Mouse (Mus musculus) brain, embryonic 14.5 days (tissue): ENCODE measurements around the gene Cpne6.

ENCODE experiments used
- CTCF ChIP-seq: fragments of 200-500 bp; IDR thresholded peaks from 2 replicates; pipeline ENCODE4 v1.5.1; 2012; ENCODE audit warnings: inconsistent platforms, mild to moderate bottlenecking, moderate library complexity, borderline replicate concordance; ENCODE audit not compliant: insufficient read depth, insufficient read length; ENCODE audit errors: extremely low read depth
- POLR2A ChIP-seq: fragments of 200-500 bp; IDR thresholded peaks from 2 replicates; pipeline ENCODE4 v1.6.1; 2012; ENCODE audit warnings: mild to moderate bottlenecking, inconsistent platforms, borderline replicate concordance; ENCODE audit not compliant: poor library complexity, insufficient read depth, insufficient read length, severe bottlenecking; ENCODE audit errors: extremely low read depth

GRCm38 (mm10) chr14:55524785-55525184 lies 14.5 kb downstream of the Cpne6 start, which contains the start of gene Nrl:
- TF ChIP-seq CTCF (no peak), POLR2A (no peak)
